Mouse (Mus musculus): ENCODE data around the gene Pdzrn4.
A peak's percentile ranks its signal among the peaks of the same experiment; 100 is the strongest.
"Not testable (repeated sequence)": the region's sequence is repeated elsewhere in the genome, so short reads cannot be mapped to it uniquely, and the experiment has no call there.

The Pdzrn4 gene

GRCm38 (mm10) chr15:92396770-92397608 is at the start of gene Pdzrn4:
Gene Pdzrn4 (plus strand): TSS chr15:92396881.
- DNase-seq (ENCODE audit: low read depth): no peak

DNA sequence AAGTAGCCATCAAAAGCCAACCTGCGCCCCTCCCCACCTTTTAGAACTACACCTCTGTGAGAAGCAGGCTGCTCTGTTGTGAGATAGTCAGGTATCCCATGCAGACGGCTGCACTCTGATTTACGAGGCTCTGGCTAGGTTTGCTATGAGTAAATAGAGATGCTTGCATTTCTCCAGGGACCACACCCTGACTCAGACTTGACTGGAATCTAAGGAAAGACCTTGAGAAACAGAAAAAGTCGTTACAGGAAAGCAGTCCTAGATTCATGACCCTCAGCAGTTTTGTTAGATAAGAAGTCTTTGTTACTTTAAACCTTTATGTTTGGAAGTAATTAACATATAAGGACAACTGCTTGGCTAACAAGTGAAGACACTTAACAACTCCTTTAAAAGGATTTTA is 49.3 kb upstream of the Pdzrn4 start:
- no peak for DNase-seq (ENCODE audit: low read depth)

DNA sequence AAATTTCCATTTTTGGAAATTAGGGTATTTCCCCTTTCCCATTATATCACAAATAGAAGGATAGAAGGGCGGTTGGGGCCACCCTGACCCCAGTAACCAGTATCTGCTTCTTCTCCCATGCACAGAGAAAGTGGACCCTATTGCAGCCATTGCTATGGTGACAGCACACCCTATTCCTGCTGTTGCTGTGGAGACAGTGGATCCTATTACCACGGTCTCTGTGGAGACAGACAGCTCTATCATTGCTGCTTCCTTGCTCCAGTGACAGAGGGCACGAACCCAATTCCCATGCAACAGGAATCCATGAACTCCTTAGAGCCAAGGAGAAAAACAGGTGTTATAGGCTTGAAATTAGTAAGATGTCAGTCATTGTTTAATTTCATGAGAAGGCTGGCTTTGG is 48.8 kb upstream of the Pdzrn4 start:
- DNase-seq (ENCODE audit: low read depth): no peak

DNA sequence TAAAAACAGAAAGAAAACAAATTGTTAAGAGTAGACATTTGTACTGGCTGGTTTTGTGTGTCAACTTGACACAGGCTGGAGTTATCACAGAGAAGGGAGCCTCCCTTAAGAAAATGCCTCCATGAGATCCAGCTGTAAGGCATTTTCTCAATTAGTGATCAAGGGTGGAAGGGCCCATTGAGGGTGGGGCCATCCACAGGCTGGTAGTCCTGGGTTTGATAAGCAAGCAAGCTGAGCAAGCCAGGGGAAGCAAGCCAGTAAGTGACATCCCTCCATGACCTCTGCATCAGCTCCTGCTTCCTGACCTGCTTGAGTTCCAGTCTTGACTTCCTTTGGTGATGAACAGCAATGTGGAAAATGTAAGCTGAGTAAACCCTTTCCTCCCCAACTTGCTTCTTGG is 48.2 kb upstream of the Pdzrn4 start:
- not testable (repeated sequence) for DNase-seq (ENCODE audit: low read depth)

DNA sequence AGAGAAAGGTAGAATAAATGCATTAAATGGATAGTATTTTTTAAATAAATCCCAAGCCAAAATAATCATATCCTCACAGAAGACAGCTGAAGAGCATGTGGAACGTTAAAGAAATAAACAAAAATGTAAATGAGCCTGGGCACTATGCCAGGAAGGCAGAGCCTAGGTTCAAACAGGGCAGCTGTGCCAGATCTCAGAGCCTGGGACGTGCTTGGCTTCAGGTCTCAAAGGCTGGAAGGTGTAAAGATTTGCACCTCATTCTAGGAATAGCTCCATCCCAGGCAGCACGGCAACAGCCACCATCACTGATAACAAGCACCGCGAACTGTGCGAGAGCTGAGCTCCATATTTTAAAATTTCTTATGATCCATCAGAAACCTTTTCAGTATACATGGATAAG is 32.5 kb upstream of the Pdzrn4 start:
- no peak for DNase-seq (ENCODE audit: low read depth)

DNA sequence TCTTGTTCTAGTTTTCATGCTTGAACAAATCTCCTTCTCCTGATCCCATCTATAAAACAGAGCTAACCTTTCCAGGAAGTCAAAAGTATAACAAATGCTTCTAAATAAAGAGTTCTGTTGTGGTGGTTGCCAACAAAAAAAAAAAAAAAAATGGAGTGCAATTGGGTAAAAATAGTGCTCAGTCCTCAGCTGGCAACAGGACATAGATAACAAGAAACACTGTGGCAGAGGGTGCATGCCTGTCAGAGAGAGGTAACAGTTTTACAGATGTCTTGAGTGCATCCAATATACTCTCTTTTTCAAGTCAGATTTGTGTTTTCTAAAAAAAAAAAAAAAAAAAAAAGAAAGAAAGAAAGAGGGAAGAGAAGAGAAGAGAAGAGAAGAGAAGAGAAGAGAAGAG is 32.1 kb upstream of the Pdzrn4 start:
- no peak for DNase-seq (ENCODE audit: low read depth)

DNA sequence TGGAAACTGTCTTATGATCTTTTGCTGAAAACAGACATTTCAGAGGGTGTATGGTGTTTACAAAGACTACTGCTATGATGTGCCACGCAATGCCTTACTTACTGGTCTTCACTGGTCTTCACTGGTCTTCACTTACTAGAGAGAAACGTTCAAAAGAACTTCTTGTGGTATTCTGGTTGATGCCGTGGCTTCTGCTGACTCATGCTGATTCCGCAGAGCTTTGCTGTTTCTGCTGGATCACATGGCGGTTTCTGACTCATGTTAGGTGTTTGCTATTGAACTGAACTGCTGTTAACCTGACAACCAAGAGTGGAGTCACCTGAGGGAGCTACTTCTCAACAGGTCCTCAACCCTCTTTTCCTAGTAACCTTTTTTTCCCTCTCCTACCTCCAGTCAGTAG is 1.9 kb upstream of the Pdzrn4 start:
- peak; percentile 0 for DNase-seq (ENCODE audit: low read depth)

DNA sequence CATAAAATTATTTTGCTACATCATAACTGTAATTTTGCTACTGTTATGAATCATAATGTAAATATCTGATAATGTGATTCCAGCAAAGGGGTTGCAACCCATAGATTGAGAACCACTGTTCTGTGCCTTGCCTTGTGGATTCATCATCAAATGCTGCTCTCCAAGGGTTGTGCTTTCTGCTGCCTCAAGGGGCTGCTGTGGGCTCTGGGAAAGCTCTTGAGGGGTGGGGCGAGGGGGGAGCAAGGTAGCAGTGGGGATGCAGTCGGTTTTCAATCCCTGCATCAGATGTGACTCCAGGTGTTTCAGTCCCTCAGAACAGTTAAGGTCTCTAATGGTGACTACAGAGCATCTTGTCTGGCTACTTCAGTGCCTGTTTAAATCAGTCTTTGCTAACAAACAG is 2.1 kb downstream of the Pdzrn4 start:
- no peak for DNase-seq (ENCODE audit: low read depth)

- DNase-seq (ENCODE audit: low read depth): no peak
Measured at GRCm38 (mm10) chr15:92399278-92399677, 2.6 kb downstream of the Pdzrn4 start.

GRCm38 (mm10) chr15:92401554-92401953 is 4.9 kb downstream of the Pdzrn4 start:
- DNase-seq (ENCODE audit: low read depth): no peak

- no peak for DNase-seq (ENCODE audit: low read depth)
Measured at GRCm38 (mm10) chr15:92415323-92415722, 18.6 kb downstream of the Pdzrn4 start.

- no peak for DNase-seq (ENCODE audit: low read depth)
Measured at GRCm38 (mm10) chr15:92416141-92416540, 19.5 kb downstream of the Pdzrn4 start.

- no peak for DNase-seq (ENCODE audit: low read depth)
Measured at GRCm38 (mm10) chr15:92416658-92417057, 20.0 kb downstream of the Pdzrn4 start.

GRCm38 (mm10) chr15:92417120-92417519 is 20.4 kb downstream of the Pdzrn4 start:
- no peak for DNase-seq (ENCODE audit: low read depth)

DNA sequence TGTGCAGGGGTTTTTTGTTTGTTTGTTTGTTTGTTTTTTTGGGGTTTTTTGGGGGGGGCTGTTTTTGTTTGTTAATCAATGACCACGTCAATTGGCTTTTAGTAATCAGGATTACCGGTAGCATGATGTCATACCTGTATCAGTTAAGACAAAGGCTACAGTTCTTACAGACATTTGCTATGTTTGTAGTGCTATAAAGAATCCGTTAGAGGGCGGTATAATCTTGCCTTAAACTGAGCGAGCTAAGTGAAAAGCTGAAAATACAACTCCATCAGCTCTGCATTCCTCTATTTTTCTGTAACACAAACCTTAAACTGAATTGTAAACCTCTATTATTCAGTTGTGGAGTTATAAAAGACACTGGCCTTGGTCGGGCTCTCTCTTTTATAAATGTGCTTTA is 37.9 kb downstream of the Pdzrn4 start:
- DNase-seq (ENCODE audit: low read depth): peak; percentile 42

- no peak for DNase-seq (ENCODE audit: low read depth)
Measured at GRCm38 (mm10) chr15:92435306-92435705, 38.6 kb downstream of the Pdzrn4 start.

- no peak for DNase-seq (ENCODE audit: low read depth)
Measured at GRCm38 (mm10) chr15:92441630-92442180, 45.0 kb downstream of the Pdzrn4 start.

DNA sequence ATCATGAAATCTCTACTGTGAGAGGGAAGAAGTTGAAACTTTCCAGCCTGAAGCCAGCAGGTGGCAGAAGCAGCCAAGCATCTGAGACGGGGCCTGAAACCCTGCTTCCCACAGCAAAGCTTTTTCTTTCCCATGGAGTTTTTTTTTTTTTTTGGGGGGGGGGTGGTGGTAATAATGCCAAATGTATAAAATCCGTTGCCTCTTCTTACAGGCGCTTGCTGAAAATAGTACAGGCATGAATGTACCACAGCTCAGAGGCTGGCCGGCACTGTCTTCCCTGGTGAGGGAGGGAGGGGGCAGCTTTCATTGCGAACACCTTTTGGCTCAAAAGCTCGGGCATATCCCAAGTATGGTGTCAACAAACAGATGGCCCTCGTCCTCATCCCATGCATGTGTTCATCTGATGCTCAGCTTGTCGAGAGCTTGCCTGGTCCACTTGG is 51.0 kb downstream of the Pdzrn4 start:
- DNase-seq (ENCODE audit: low read depth): no peak

DNA sequence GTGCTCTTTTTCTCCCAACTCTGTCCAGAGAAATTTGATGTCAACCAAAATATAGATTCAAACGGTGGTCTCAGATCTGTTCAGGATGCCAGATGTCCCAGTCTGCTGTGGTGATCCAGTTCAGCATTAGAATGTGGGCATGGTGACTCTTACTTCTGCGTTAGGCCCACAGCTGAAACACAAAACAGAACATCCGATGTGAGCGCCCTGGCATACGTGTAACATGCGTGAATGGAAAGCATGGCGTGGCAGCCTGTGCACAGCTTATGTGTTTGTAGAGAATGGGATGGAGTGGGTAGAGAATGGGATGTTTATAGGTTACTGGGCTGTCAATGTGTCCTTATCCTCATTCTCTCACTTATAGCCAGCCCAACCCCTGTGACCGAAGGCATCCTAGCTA is 52.4 kb downstream of the Pdzrn4 start:
- no peak for DNase-seq (ENCODE audit: low read depth)

- no peak for DNase-seq (ENCODE audit: low read depth)
Measured at GRCm38 (mm10) chr15:92452620-92453019, 55.9 kb downstream of the Pdzrn4 start.

- no peak for DNase-seq (ENCODE audit: low read depth)
Measured at GRCm38 (mm10) chr15:92482198-92482597, 85.5 kb downstream of the Pdzrn4 start.

DNA sequence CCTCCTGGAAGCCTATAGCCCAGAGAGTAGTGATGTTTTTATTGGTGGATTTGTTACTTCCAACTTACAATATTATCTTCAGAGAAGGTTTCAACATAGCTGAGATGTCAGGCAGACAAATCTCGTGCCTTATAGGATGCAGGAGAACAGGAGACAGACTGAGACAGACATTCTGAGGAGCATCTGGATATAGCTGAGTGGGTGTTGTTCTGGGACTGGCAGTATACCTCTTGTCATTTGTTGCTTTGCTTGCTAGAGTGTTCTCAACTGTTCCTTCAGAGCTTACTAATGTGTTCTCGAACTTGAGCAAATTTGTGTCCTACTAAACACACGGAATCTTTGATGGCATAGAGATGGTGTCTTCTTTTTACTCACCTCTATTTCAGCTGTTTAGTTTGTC is 94.7 kb downstream of the Pdzrn4 start:
- no peak for DNase-seq (ENCODE audit: low read depth)

DNA sequence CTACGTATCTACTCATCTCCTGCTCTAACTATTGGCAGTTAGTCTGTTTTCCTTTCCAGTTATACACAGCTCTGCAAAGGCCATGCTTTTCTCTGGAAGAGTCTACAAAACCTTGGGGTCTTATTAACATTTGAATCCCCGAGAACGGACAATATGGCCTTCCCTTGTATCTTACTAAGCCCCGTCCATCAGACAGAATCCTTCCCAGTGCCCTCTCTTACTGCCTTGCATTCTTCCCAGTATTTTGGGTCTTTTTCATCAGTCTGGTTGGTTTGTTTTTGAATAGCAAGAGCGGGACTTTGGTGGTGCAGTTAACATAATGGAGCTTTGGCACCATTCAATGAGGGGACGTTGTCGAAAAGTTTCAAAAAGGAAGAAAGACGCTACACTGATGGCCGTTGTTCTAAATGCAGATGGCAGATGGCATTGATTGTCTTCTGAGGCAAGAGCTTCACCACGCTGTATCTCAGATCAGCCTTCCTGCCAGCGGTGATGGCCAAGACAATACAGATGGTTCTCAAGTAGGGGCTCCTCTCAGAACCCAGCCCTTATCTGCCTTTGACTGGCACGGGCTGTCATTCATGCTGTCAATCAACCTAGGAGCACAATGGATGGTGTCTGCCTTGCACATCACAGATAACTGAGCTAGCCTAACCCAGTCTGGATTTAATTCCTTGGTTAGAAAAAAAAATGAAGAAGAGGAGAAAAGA is 98.9 kb downstream of the Pdzrn4 start:
- no peak for DNase-seq (ENCODE audit: low read depth)
